Mouse (Mus musculus) lung, embryonic 15.5 days (tissue): ENCODE results near the gene Sucnr1. TPM values are rescaled to one million over a fixed set of nuclear protein-coding genes. Genes with fewer than 3 reads are reported as not detected.

Experiments used
- ATAC-seq: fragments of 200-750 bp; cut with Nextera tagmentation; 2 replicates; pipeline ENCODE4 v1.8.0; 2017; ENCODE audit warnings: moderate number of reproducible peaks, borderline replicate concordance; ENCODE audit not compliant: low FRiP score, low TSS enrichment; ENCODE audit errors: extremely low read depth
- H3K27ac ChIP-seq: fragments of 300-500 bp; sonication (generic); 2 replicates; pipeline ENCODE4 v1.5.1; 2015; ENCODE audit warnings: moderate library complexity, mild to moderate bottlenecking, inconsistent platforms
- H3K27me3 ChIP-seq: fragments of 300-500 bp; sonication (generic); 2 replicates; pipeline ENCODE4 v1.6.1; 2015; ENCODE audit warnings: inconsistent platforms
- H3K36me3 ChIP-seq: fragments of 300-500 bp; sonication (generic); 2 replicates; pipeline ENCODE4 v1.6.1; 2015; ENCODE audit warnings: inconsistent platforms
- H3K4me1 ChIP-seq: fragments of 300-500 bp; sonication (generic); 2 replicates; pipeline ENCODE4 v1.6.1; 2015; ENCODE audit warnings: inconsistent platforms
- H3K4me2 ChIP-seq: fragments of 300-500 bp; sonication (generic); 2 replicates; pipeline ENCODE4 v1.6.1; 2015; ENCODE audit warnings: inconsistent platforms, mild to moderate bottlenecking, moderate library complexity
- H3K4me3 ChIP-seq: fragments of 300-500 bp; sonication (generic); 2 replicates; pipeline ENCODE4 v1.5.1; 2015; ENCODE audit warnings: mild to moderate bottlenecking, inconsistent platforms
- H3K9ac ChIP-seq: fragments of 300-500 bp; sonication (generic); 2 replicates; pipeline ENCODE4 v1.6.1; 2015; ENCODE audit warnings: inconsistent platforms
- H3K9me3 ChIP-seq: fragments of 300-500 bp; sonication (generic); 2 replicates; pipeline ENCODE4 v1.6.1; 2016; ENCODE audit warnings: inconsistent platforms
- WGBS: fragments of 180-500 bp; shearing (Covaris S2); methylation state at CpG from one replicate; pipeline ENCODE4 v1.1.7; 2015; 5-methylcytosine and 5-hydroxymethylcytosine counted together
- polyA plus RNA-seq: library from polyadenylated mRNA; unstranded; fragments of >200 nt; fragmentation: Nextera tagmentation; extraction: Ambion mirVana; gene quantifications from 2 replicates; pipeline ENCODE4 v1.2.1, GENCODE M21; 2015

The Sucnr1 gene
- polyA plus RNA-seq, 1 experiment from 2014 or later, result 0.16 TPM

DNA sequence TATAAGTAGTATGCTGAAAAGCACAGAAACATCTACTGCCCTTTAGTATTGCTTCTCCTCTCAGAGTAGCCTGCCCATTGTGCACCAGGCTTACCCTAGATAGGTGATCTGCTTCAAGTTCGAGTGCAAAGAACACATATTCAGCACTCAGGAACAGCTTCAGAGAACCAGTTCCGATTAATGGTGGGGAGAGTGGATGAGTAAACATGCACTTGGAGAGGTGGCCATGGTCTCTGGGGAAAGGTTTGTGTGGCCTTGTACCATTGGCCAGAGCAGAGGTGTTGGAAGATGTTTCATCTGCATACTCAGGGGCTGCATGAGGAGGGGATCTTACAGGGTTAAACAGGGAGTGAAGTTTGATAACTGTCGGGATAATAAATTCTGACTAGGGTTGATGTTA, 39.8 kb downstream of the Sucnr1 start:
- no peak overlapping the region for H3K4me2 ChIP-seq
- H3K27me3 ChIP-seq, result no peaks in the 10 kb centered on the region
- H3K4me3 ChIP-seq, result no peak overlapping the region
- no peaks in the 10 kb centered on the region for H3K36me3 ChIP-seq
- peaks cover 9% of the 10 kb centered on the region for H3K4me1 ChIP-seq
- no peaks in the 10 kb centered on the region for H3K9me3 ChIP-seq
- ATAC-seq, result no peak; the same call in 1 of the 2 replicates
- WGBS, result 48% methylated on average over 3 of the region's 3 CpGs
- H3K9ac ChIP-seq, result no peak overlapping the region
- 0 out of 2 replicates have a peak overlapping the region, but pooled peaks have one; percentile 10 for H3K27ac ChIP-seq

DNA sequence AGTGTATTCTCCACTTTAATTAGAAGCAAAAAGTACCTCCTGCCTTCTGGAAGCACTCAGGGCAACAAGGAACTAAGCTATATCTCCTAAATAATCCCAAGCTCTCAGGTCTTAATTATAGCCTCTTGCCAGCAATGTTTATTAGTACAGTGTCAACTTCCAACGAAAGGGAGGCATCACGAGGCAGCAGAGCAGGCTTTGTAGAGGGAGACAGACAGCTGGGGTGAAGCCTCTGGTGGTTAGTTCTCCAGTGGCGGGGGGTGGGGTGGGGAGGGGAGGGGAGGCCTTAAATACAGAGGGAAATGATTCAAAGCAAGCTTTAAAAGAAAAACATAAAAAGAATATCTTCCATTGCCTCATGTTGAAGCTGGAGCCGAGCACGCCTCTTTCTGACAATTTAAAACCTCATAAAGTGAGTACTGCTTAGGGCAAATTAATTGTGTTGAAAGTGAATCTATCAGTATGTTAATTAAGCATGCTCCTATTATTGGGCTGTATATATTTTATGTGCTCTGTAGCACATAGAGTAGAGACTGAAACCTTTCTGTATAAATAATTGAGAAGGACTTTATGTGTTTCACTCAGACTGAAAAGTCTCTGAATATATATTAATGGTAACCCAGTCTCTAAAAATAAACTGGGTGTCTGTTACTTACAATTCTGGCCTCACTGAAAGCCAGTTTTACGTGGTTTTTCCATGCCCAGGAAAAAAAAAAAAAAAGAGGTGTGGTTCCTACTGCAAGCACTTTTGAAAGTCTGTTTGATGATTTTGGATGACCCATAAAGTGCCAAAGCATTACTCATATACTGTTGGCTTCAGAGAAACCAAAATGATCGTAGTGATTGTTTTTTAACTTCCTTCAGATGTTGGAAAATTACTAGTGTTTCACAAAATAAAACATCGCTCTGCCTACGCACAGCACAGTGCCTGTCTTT, 42.5 kb downstream of the Sucnr1 start:
- ATAC-seq, result no peak
- peaks cover 9% of the 10 kb centered on the region for H3K4me1 ChIP-seq
- no peak overlapping the region for H3K9ac ChIP-seq
- H3K4me3 ChIP-seq, result no peak overlapping the region
- H3K36me3 ChIP-seq, result no peaks in the 10 kb centered on the region
- no peak overlapping the region for H3K27ac ChIP-seq
- H3K9me3 ChIP-seq, result no peaks in the 10 kb centered on the region
- WGBS, result 31% methylated on average over 9 of the region's 9 CpGs
- H3K27me3 ChIP-seq, result no peaks in the 10 kb centered on the region
- H3K4me2 ChIP-seq, result no peak overlapping the region

DNA sequence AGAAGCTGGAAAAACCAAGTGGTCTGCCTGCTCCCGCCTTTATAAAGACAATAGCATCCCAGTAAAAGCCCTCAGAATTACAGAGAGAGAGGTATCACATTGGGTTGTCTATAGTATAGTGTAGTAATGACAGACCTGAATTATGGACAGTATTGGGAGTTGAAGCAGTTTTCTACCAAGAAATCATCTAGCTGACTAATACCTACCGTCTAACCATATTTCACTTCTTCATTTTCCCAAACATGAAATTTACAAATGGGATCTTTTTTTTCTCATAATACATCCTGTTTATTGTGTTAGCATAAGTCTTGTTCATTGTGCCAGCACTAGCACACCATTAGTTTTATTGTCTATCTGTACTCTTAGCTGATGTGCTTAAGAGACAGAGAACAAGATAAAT, 44.9 kb downstream of the Sucnr1 start:
- 82% methylated on average over 2 of the region's 2 CpGs for WGBS
- no peaks in the 10 kb centered on the region for H3K27me3 ChIP-seq
- H3K4me1 ChIP-seq, result peaks cover 9% of the 10 kb centered on the region
- H3K9ac ChIP-seq, result no peak overlapping the region
- no peaks in the 10 kb centered on the region for H3K36me3 ChIP-seq
- ATAC-seq, result no peak
- H3K4me2 ChIP-seq, result no peak overlapping the region
- no peaks in the 10 kb centered on the region for H3K9me3 ChIP-seq
- H3K4me3 ChIP-seq, result no peak overlapping the region
- H3K27ac ChIP-seq, result no peak overlapping the region

DNA sequence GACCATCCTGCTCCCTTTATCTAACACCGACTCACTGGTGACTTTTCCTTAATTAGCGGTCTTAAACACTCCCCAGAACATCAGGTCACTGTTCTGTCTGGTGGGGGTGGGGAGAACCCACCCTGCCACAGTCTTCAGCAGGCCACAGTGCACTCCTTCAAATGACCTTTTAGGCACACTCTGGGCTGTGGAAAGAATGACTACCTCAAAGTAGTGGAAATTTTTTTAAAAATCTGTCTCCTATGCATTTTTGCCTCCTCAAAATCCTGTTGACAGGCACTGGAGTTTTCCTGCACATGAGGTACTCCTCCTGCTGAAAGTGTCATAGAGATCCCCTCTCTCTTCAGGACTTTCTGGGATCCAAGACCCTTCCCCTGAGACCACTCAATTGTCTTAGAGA, 46.6 kb downstream of the Sucnr1 start:
- Histone ChIP-seq H3K4me1 (peaks cover 9% of the 10 kb centered on the region), H3K4me3 (no peak overlapping the region), H3K9ac (no peak overlapping the region), H3K27ac (no peak overlapping the region), H3K27me3 (no peaks in the 10 kb centered on the region), H3K36me3 (no peaks in the 10 kb centered on the region), H3K4me2 (no peak overlapping the region), H3K9me3 (no peaks in the 10 kb centered on the region)
- no peak for ATAC-seq
- 75% methylated on average over 2 of the region's 2 CpGs for WGBS

DNA sequence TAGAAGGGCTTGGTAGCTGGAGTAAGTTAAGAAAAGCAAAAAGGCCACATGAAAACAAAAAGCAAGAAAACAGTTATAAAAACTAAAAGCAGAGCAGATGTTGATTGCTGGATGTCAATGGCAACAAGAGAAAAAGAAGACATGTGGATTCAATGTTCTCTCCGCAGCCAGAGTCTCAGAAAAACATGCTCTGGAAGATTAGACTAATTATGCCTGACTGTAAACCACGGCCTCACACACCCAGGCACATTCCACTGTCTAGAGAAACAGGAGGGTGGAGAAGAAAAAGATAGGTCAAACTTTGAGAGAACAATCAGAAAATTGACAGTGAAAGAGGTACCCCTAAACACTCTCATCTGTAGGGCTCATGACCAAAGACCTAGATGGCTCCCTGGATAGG, 54.1 kb downstream of the Sucnr1 start:
- WGBS, result 46% methylated on average over 2 of the region's 2 CpGs
- no peaks in the 10 kb centered on the region for H3K9me3 ChIP-seq

More for the DNA sequence above, 54.1 kb downstream of the Sucnr1 start:
- Histone ChIP-seq H3K36me3 (no peaks in the 10 kb centered on the region), H3K27me3 (no peaks in the 10 kb centered on the region), H3K27ac (no peak overlapping the region), H3K9ac (no peak overlapping the region), H3K4me3 (no peak overlapping the region), H3K4me2 (no peak overlapping the region), H3K4me1 (no peaks in the 10 kb centered on the region)
- ATAC-seq, result no peak

Other genes starting within 250 kb of the Sucnr1 start
- gene Gm8298, start 220.8 kb upstream of the Sucnr1 start, polyA plus RNA-seq, result not detected in 2 replicates
- not detected in 2 replicates for gene C130079G13Rik, start 156.7 kb upstream of the Sucnr1 start, polyA plus RNA-seq
- not detected in 2 replicates for gene Aadacl2, start 75.1 kb upstream of the Sucnr1 start, polyA plus RNA-seq
- gene Aadac, start 56.2 kb upstream of the Sucnr1 start, polyA plus RNA-seq, result 0.62 and 2.3 TPM in 2 replicates